Mouse (Mus musculus) neutrophil, adult 83 days (primary cell): Measurements from ENCODE around the gene Brip1. TPM values are rescaled to one million over a fixed set of nuclear protein-coding genes. Genes with fewer than 3 reads are reported as not detected.

Experiments used
- total RNA-seq, 2 experiments: library from RNA; stranded (reverse); gene quantifications; one replicate each; pipeline ENCODE4 v1.2.4; 2023

The Brip1 gene
- 10 to 100 TPM in 1 of 2 experiments, 1 to 10 TPM in 1; 8.4 to 11.0 TPM for total RNA-seq

GRCm38 (mm10) chr11:86201037-86201786 lies at the start of gene Brip1:
TSS of gene Brip1 (minus strand) at chr11:86201193.

Other genes starting within 250 kb of the Brip1 start
- 10 to 100 TPM; 11.8 to 16.1 TPM for gene Ints2, start 56.4 kb upstream of the Brip1 start, total RNA-seq
- gene Med13, start 156.4 kb upstream of the Brip1 start, total RNA-seq, result 10 to 100 TPM; 55.3 to 56.2 TPM